Mouse (Mus musculus) liver, embryonic 14.5 days (tissue): ENCODE results near the gene Noxa1. TPM values are rescaled to one million over a fixed set of nuclear protein-coding genes. Genes with fewer than 3 reads are reported as not detected.

Experiments used
- ATAC-seq: fragments of 200-750 bp; cut with Nextera tagmentation; 2 replicates; pipeline ENCODE4 v1.8.0; 2017; ENCODE audit warnings: moderate number of reproducible peaks, mild to moderate bottlenecking, moderate library complexity; ENCODE audit not compliant: insufficient read depth
- DNase-seq, 3 experiments: peaks; one replicate each; pipeline ENCODE4 v3.0.0-alpha.2; 2012 to 2013; ENCODE audit warnings: low read depth in 3 of 3, low spot score in 3 of 3
- H3K27ac ChIP-seq: fragments of 300-500 bp; sonication (generic); 2 replicates; pipeline ENCODE4 v1.5.1; 2014; ENCODE audit warnings: moderate library complexity, mild to moderate bottlenecking, control low read depth, inconsistent platforms
- H3K27me3 ChIP-seq: fragments of 300-500 bp; sonication (generic); 2 replicates; pipeline ENCODE4 v1.6.1; 2014; ENCODE audit warnings: mild to moderate bottlenecking, low read length, moderate library complexity; ENCODE audit not compliant: control insufficient read depth, insufficient read depth
- H3K36me3 ChIP-seq: fragments of 300-500 bp; sonication (generic); replicated peaks from 2 replicates; pipeline ENCODE4 v1.6.1; 2014; ENCODE audit warnings: low read depth; ENCODE audit not compliant: control insufficient read depth, insufficient read depth
- H3K4me1 ChIP-seq, 2 experiments: fragments of 200-500 bp in 1 of 2; fragments of 300-500 bp in 1 of 2; sonication (generic) in 1 of 2; replicated peaks; 2 replicates each; pipeline ENCODE4 v1.6.1; 2012 to 2014; ENCODE audit warnings: antibody characterized with exemption in 1 of 2, inconsistent platforms in 1 of 2, low read length in 1 of 2; ENCODE audit not compliant: control insufficient read depth in 2 of 2, insufficient read depth in 2 of 2
- H3K4me2 ChIP-seq: fragments of 300-500 bp; sonication (generic); 2 replicates; pipeline ENCODE4 v1.6.1; 2014; ENCODE audit warnings: low read depth, mild to moderate bottlenecking, control low read depth, moderate library complexity
- H3K4me3 ChIP-seq, 2 experiments: fragments of 200-500 bp in 1 of 2; fragments of 300-500 bp in 1 of 2; sonication (generic) in 1 of 2; 2 replicates each; pipeline ENCODE4 v1.5.1; 2012 to 2014; ENCODE audit warnings: low read depth in 2 of 2, low read length in 2 of 2, mild to moderate bottlenecking in 2 of 2, control low read depth in 1 of 2, inconsistent platforms in 1 of 2, moderate library complexity in 1 of 2; ENCODE audit not compliant: insufficient read depth in 1 of 2
- H3K9ac ChIP-seq: fragments of 300-500 bp; sonication (generic); replicated peaks from 2 replicates; pipeline ENCODE4 v1.6.1; 2014; ENCODE audit warnings: mild to moderate bottlenecking, control low read depth, moderate library complexity
- H3K9me3 ChIP-seq: fragments of 300-500 bp; sonication (generic); 2 replicates; pipeline ENCODE4 v1.6.1; 2016; ENCODE audit warnings: low read length, mixed read lengths; ENCODE audit not compliant: control insufficient read depth
- CTCF ChIP-seq: IDR thresholded peaks from 2 replicates; pipeline ENCODE4 v1.5.1; 2016; ENCODE audit warnings: antibody characterized with exemption, low read depth, control low read depth
- EP300 ChIP-seq: IDR thresholded peaks from 2 replicates; pipeline ENCODE4 v1.6.1; 2016; ENCODE audit warnings: antibody characterized with exemption, low read depth
- WGBS: fragments of 180-500 bp; shearing (Covaris S2); extraction: QIAGEN DNeasy Blood & Tissue Kit; methylation state at CpG from one replicate; pipeline ENCODE4 v1.1.7; 2014; ENCODE audit not compliant: insufficient replicate concordance; 5-methylcytosine and 5-hydroxymethylcytosine counted together
- polyA plus RNA-seq, 2 experiments: library from polyadenylated mRNA; depleted of rRNA in 1 of 2; stranded (reverse) in 1 of 2; unstranded in 1 of 2; fragments of >200 nt; fragmentation: Nextera tagmentation in 1 of 2; extraction: Ambion mirVana in 1 of 2; gene quantifications; 2 replicates each; pipeline versions ENCODE4 v1.2.1 to v1.2.3; 2012 to 2014

The Noxa1 gene
- polyA plus RNA-seq, 2 experiments: 1.1 to 1.8 TPM

DNA sequence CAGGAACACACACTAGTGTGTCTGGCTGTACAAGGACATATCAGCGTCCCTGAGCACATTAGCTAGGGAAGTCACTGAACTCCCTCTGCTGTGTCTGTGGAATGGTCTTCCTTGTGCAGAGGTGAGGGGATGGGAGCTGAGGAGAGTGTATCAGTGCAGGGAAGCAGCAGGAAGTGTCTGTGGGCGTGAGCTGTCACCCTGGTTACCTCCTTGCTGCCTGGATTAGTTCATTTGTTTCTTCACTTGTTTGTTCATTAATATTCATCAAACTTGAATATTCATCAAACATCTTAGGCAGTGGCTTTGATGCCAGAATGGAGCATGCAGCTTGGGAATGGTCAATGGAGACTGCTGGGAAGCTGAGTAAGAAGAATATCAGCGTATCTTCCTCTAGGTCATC lies 4.8 kb upstream of the Noxa1 start:
- no peak for DNase-seq
- Histone ChIP-seq H3K27me3 (no peaks in the 10 kb centered on the region), H3K4me1 (no peaks in the 10 kb centered on the region), H3K36me3 (no peaks in the 10 kb centered on the region), H3K9me3 (no peaks in the 10 kb centered on the region), H3K27ac (no peak overlapping the region), H3K4me2 (no peak overlapping the region), H3K4me3 (no peak overlapping the region), H3K9ac (no peak overlapping the region)
- WGBS: 61% methylated on average over 3 of the region's 3 CpGs
- no peak for ATAC-seq
- TF ChIP-seq EP300 (no peak), CTCF (no peak)

DNA sequence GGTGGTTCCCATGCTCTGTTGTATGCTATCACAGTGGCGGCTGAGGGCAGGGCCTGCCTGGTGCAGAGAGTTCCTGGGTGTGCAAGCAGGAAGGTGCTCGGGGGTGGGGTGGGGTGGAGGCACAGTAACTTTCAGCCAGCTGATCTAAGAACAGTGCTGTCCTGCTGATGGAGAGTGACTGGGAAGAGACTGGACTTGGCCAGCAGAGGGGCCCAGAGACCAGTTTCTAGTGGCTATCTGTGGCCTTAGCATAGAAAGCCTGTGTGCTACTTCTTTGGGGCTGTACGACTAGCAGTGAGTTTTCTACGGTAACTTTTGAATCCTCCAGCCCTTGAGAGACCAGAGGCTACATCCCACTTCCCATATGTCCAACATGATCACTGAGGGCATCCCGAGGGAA lies 4.0 kb upstream of the Noxa1 start:
- Histone ChIP-seq H3K4me2 (no peak overlapping the region), H3K27me3 (no peaks in the 10 kb centered on the region), H3K4me3 (no peak overlapping the region), H3K36me3 (no peaks in the 10 kb centered on the region), H3K9me3 (no peaks in the 10 kb centered on the region), H3K9ac (no peak overlapping the region), H3K27ac (no peak overlapping the region), H3K4me1 (no peaks in the 10 kb centered on the region)
- no peak for ATAC-seq
- 32% methylated on average over 5 of the region's 5 CpGs for WGBS
- no peak for DNase-seq
- TF ChIP-seq EP300 (no peak), CTCF (peak; percentile 46; the same call in 1 of the 2 replicates)

- no peak overlapping the region for H3K9ac ChIP-seq
- TF ChIP-seq CTCF (no peak), EP300 (no peak)
- H3K4me2 ChIP-seq: no peak overlapping the region
- ATAC-seq: no peak
- no peaks in the 10 kb centered on the region for H3K9me3 ChIP-seq
- no peaks in the 10 kb centered on the region for H3K36me3 ChIP-seq
- no peaks in the 10 kb centered on the region for H3K27me3 ChIP-seq
- 48% methylated on average over 3 of the region's 3 CpGs for WGBS
- DNase-seq: no peak
- no peaks in the 10 kb centered on the region for H3K4me1 ChIP-seq
- no peak overlapping the region for H3K4me3 ChIP-seq
- no peak overlapping the region for H3K27ac ChIP-seq
Measured at GRCm38 (mm10) chr2:25098005-25098615, 3.2 kb upstream of the Noxa1 start.

DNA sequence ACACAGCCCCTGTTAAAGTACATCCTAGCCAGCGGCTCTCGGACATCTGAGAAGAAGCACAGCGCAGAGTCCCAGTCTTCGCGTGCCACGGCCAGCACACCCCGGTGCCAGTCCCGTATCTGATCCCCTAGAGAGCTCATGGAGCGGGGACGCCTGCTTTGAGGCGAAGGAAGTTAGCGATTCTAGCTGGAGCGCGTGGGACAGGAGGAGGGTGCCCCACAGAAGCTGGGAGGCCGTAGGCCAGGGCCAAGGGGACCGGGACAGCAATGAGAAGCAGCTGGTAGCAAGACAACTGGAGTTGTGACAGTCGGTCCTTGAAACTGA lies 202 bp downstream of the Noxa1 start:
- Histone ChIP-seq H3K4me3 (peak overlapping the region; percentile 6 to 26; a peak in 2 of 4 replicates), H3K9ac (no peak overlapping the region)
- WGBS: 40% methylated on average over 17 of the region's 17 CpGs

GRCm38 (mm10) chr2:25088636-25089035 lies 6.3 kb downstream of the Noxa1 start:
- Histone ChIP-seq H3K27me3 (no peaks in the 10 kb centered on the region), H3K4me1 (no peaks in the 10 kb centered on the region), H3K4me2 (no peak overlapping the region), H3K9me3 (no peaks in the 10 kb centered on the region), H3K4me3 (no peak overlapping the region), H3K36me3 (no peaks in the 10 kb centered on the region), H3K9ac (no peak overlapping the region), H3K27ac (no peak overlapping the region)
- DNase-seq (no peak), ATAC-seq (no peak)
- 47% methylated on average over 3 of the region's 3 CpGs for WGBS
- TF ChIP-seq CTCF: no peak
- no peak for TF ChIP-seq EP300

More for the DNA sequence above, 202 bp downstream of the Noxa1 start:
- DNase-seq (no peak), ATAC-seq (peak; percentile 25; the same call in 1 of the 2 replicates)
- no peak overlapping the region for H3K27ac ChIP-seq
- peak overlapping the region; percentile 56 for H3K4me2 ChIP-seq
- no peak for TF ChIP-seq EP300
- TF ChIP-seq CTCF: no peak
- H3K4me1 ChIP-seq: no peaks in the 10 kb centered on the region
- no peaks in the 10 kb centered on the region for H3K36me3 ChIP-seq
- H3K9me3 ChIP-seq: no peaks in the 10 kb centered on the region
- H3K27me3 ChIP-seq: no peaks in the 10 kb centered on the region
